Mouse (Mus musculus) cortical plate, adult 2 months (tissue): Measurements from ENCODE around the gene Gucy1b1.

Source experiments
- CTCF ChIP-seq: fragments of 200-500 bp; IDR thresholded peaks from 2 replicates; pipeline ENCODE4 v1.5.1; 2011; ENCODE audit warnings: mild to moderate bottlenecking, control low read depth, low read length; ENCODE audit not compliant: insufficient read depth; ENCODE audit errors: extremely low read depth
- POLR2A ChIP-seq: fragments of 200-500 bp; IDR thresholded peaks from 2 replicates; pipeline ENCODE4 v1.6.1; 2011; ENCODE audit warnings: mild to moderate bottlenecking, low read length, control low read depth; ENCODE audit not compliant: insufficient read depth; ENCODE audit errors: extremely low read depth

GRCm38 (mm10) chr3:82108951-82109350 is 34.5 kb upstream of the Gucy1b1 start:
- TF ChIP-seq CTCF (no peak), POLR2A (no peak)
